Mouse (Mus musculus) liver, embryonic 14.5 days (tissue): ENCODE data around the gene Dnaja1.

Experiments
- CTCF ChIP-seq: IDR thresholded peaks from 2 replicates; pipeline ENCODE4 v1.5.1; 2016; ENCODE audit warnings: antibody characterized with exemption, low read depth, control low read depth
- EP300 ChIP-seq: IDR thresholded peaks from 2 replicates; pipeline ENCODE4 v1.6.1; 2016; ENCODE audit warnings: antibody characterized with exemption, low read depth

GRCm38 (mm10) chr4:40680250-40680860 lies 41.6 kb upstream of the Dnaja1 start:
- TF ChIP-seq CTCF (peak; percentile 95), EP300 (no peak)
